Mouse (Mus musculus) ES-E14 (cell line): ENCODE results near the gene Amdhd2. TPM values are rescaled to one million over a fixed set of nuclear protein-coding genes. Genes with fewer than 3 reads are reported as not detected.
A peak's percentile ranks its signal among the peaks of the same experiment; 100 is the strongest.

ENCODE experiments used
- DNase-seq: peaks from one replicate; pipeline ENCODE4 v3.0.0-alpha.2; 2013; ENCODE audit warnings: low read depth, low spot score
- H3K27ac ChIP-seq: 2 replicates; pipeline ENCODE4 v1.5.1; 2012; ENCODE audit warnings: low read depth, mild to moderate bottlenecking, low read length, moderate library complexity, mixed read lengths; ENCODE audit not compliant: poor library complexity, insufficient read depth, severe bottlenecking
- H3K36me3 ChIP-seq: 2 replicates; pipeline ENCODE4 v1.6.1; 2012; ENCODE audit warnings: mild to moderate bottlenecking, low read length, moderate library complexity, mixed read lengths; ENCODE audit not compliant: control insufficient read depth, poor library complexity, insufficient read depth, severe bottlenecking
- H3K4me1 ChIP-seq, 2 experiments: fragments of 150-350 bp in 1 of 2; sonication (generic) in 1 of 2; 2 replicates each; pipeline ENCODE4 v1.6.1; 2012; ENCODE audit warnings: low read length in 2 of 2, mild to moderate bottlenecking in 1 of 2, mixed read lengths in 1 of 2; ENCODE audit not compliant: control insufficient read depth in 2 of 2, insufficient read depth in 2 of 2, poor library complexity in 1 of 2
- H3K4me3 ChIP-seq, 2 experiments: fragments of 150-350 bp in 1 of 2; sonication (generic) in 1 of 2; 2 replicates each; pipeline ENCODE4 v1.5.1; 2012; ENCODE audit warnings: low read length in 2 of 2, low read depth in 1 of 2, mild to moderate bottlenecking in 1 of 2, mixed read lengths in 1 of 2; ENCODE audit not compliant: insufficient read depth in 1 of 2, poor library complexity in 1 of 2, severe bottlenecking in 1 of 2
- H3K9ac ChIP-seq: 2 replicates; pipeline ENCODE4 v1.6.1; 2012; ENCODE audit warnings: low read depth, mild to moderate bottlenecking, low read length, mixed read lengths; ENCODE audit not compliant: poor library complexity, insufficient read depth, severe bottlenecking
- H3K9me3 ChIP-seq: fragments of 150-350 bp; sonication (generic); 2 replicates; pipeline ENCODE4 v1.6.1; 2012; ENCODE audit warnings: low read depth, mild to moderate bottlenecking, low read length; ENCODE audit not compliant: control insufficient read depth, insufficient read depth
- CHD2 ChIP-seq: IDR thresholded peaks from 2 replicates; pipeline ENCODE4 v1.6.1; 2014; ENCODE audit warnings: mild to moderate bottlenecking, low read depth, low read length, inconsistent platforms
- HCFC1 ChIP-seq: IDR thresholded peaks from 2 replicates; pipeline ENCODE4 v1.6.1; 2012; ENCODE audit warnings: low read length, inconsistent platforms, borderline replicate concordance; ENCODE audit not compliant: insufficient read depth
- MAFK ChIP-seq: IDR thresholded peaks from 2 replicates; pipeline ENCODE4 v1.6.1; 2014; ENCODE audit warnings: mild to moderate bottlenecking, low read depth, low read length, inconsistent platforms; ENCODE audit not compliant: insufficient read depth
- ZC3H11A ChIP-seq: IDR thresholded peaks from 2 replicates; pipeline ENCODE4 v1.6.1; 2012; ENCODE audit warnings: low read depth, mild to moderate bottlenecking, inconsistent platforms, low read length, borderline replicate concordance
- ZNF384 ChIP-seq: IDR thresholded peaks from 2 replicates; pipeline ENCODE4 v1.6.1; 2012; ENCODE audit warnings: low read depth, low read length, inconsistent platforms
- in situ Hi-C, 2 experiments: fragments of 600-800 bp; cut with MboI; formaldehyde crosslinking; loops; one replicate each; pipeline ENCODE4 v1.15.1; 2025; ENCODE audit warnings: low sequenced_read_pairs in 2 of 2, inconsistent platforms in 1 of 2; ENCODE audit not compliant: unreplicated experiment in 2 of 2
- total RNA-seq: library from RNA; depleted of rRNA; stranded (reverse); fragments of 300-350 nt; gene quantifications from 2 replicates; pipeline ENCODE4 v1.2.3, GENCODE M21; 2012

The Amdhd2 gene
- total RNA-seq, 1 experiment = 28.5 TPM

DNA sequence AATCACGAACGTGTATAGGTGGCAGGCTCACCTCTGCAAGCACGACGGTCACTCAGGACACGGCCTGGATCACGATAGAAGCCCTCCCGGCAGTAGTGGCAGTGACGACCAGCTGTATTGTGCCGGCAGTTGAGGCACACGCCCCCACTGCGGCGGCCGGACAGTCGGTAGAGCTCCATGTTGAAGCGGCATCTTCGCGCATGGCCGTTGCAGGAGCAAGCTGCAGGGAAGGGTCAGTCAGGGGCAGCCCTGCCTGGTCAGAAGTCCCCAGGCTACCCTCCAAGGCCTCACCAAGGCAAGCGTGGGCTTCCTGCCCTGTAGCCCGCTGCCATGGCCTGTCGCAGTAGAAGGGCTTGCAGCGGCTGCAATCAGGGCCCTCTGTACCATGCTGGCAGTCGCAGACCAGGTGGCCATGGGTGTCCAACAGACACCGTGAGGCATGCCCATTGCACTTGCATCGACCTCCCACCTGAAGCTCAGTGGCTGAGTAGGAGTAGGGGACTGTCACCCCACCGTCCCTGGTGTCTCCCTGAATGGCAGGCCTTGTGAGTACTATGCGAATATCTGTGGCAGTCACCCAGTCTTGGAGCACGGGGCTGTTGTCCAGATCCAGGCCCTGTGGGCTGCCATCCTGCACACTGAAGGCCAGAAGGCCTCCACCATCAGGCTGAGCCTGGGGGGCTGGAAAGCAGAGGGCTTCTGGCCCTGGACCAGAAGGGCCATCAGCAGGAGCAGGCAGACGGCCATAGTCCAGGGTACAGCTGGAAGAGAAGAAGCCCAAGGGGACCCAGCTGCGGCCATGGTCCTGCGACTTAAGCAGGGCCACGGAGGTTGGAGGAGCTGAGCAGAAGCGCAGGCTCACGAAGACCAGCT lies 44.4 kb upstream of the Amdhd2 start:
- Histone ChIP-seq H3K9ac (no peak overlapping the region), H3K36me3 (no peaks in the 10 kb centered on the region), H3K9me3 (no peaks in the 10 kb centered on the region), H3K4me1 (peaks cover 9 to 38% of the 10 kb centered on the region in 2 experiments), H3K27ac (no peak overlapping the region), H3K4me3 (peak overlapping the region; percentile 44 to 57; a peak in 2 of 4 replicates)
- DNase-seq = no peak
- in situ Hi-C loops = no loop called here
- TF ChIP-seq HCFC1 (no peak), ZC3H11A (no peak), MAFK (no peak), ZNF384 (no peak), CHD2 (no peak)

DNA sequence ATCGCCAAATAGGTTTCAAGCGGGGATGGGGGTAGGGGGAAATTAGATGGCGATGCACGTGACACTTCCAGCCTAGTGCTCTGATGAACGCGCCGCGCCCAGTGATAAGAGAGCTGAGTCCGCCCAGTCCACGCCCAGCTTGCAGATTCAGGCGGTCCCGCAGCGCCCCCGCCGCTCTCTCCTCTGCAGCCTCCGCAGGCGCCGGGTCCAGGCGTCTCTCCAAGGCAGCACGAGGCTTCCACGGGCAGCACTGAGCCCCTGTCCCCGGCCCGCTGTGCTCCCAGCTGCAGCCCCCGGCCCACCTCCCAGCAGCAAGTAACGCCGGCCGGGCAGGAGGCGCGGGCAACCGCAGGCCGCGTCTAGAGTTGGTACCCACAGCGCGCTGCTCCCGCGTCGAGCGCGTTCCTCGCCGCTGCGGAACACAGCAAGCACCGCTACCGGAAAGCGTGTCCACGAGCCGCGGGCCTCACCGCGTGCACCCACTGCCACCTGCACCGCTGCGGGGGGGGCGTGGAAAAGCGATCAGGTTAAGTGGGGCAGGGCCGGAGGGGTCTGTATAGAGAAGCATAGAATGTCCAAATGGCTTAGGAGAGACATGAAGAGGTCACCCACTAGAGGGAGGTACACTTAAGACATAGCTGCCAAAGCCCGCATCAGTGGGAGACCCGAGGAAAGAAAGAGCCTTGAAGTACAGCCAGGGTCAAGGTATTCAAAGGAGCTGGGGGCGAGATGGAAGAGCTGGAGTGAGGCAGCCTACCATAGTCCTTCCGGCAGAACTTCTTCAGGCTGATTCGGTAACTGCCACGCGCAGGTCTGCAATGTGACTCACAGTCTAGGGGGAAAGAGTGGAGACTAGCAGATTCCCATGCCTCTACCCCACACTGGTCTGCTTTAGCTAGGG lies 43.1 kb upstream of the Amdhd2 start:
- peaks cover 12 to 42% of the 10 kb centered on the region in 2 experiments for H3K4me1 ChIP-seq
- no peak for DNase-seq

DNA sequence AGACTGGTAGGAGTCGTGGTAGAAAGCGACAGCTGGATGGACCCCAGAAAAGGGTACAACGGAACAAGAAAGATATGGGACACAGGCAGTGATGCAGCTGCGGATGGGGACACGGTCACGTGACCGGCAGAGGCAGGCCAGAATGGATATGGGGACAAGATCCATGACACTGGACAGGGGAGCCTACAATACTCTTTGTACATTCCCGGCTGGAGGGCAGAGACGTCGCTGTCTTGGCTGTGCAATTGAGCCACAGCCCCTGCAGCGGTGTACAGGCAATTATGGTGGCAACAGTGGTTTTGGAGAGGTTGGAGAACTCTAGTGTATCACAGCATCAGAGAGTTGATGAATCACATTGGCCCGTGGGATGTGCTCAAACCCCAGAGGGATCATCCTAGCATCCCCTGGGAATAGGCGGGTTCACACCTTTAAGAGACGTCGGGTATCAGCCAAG lies 42.4 kb upstream of the Amdhd2 start:
- TF ChIP-seq ZNF384 (no peak), MAFK (no peak), CHD2 (no peak), ZC3H11A (no peak), HCFC1 (no peak)

More for the DNA sequence above, 43.1 kb upstream of the Amdhd2 start:
- in situ Hi-C loops = no loop called here
- peak overlapping the region; percentile 71; the same call in 1 of the 2 replicates for H3K9ac ChIP-seq
- no peaks in the 10 kb centered on the region for H3K36me3 ChIP-seq
- H3K4me3 ChIP-seq = peak overlapping the region; percentile 55 to 82
- TF ChIP-seq ZC3H11A = no peak
- no peak for TF ChIP-seq HCFC1
- TF ChIP-seq ZNF384 = no peak
- no peak for TF ChIP-seq CHD2
- no peak for TF ChIP-seq MAFK
- H3K27ac ChIP-seq = no peak overlapping the region
- no peaks in the 10 kb centered on the region for H3K9me3 ChIP-seq

DNA sequence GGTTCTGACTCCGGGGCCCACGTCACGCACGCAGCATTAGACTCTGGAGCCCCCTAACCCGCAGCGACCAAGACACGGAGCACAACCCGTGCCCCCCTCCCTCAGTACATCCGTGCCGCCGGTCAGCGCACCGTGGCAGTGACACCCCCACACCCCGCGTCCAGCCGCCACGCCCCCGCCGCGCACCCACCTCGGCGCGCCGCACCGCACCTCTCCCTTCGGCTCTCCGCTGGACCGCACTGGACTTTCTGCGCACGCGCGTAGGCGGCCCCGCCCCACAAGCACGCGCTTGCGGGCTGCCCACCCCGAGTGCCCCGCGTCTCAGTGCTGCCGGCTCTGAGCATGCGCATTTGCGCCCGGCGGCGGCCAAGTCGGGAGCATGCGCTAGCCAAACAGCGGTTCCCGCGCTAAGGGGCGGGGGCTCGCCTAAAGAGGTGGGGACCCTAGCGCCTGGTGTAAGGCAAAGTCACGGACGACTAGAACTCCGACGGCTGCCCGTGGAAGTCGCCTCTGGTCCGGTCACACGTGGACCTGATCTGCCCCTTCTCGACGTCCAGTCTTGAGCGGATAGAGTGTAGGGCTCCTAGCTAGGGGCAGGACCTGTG lies 41.8 kb upstream of the Amdhd2 start, which contains the start of gene Tbc1d24:
Gene Tbc1d24, minus strand, starts transcription at position 279 of the 605 bp plus-strand sequence.
- Histone ChIP-seq H3K27ac (no peak within 1 kb of the TSS), H3K4me3 (peak within 1 kb of the TSS; percentile 75 to 82), H3K9ac (peak within 1 kb of the TSS; percentile 74), H3K9me3 (no peaks in the 10 kb centered on the region), H3K4me1 (peaks cover 12 to 36% of the 10 kb centered on the region in 2 experiments), H3K36me3 (no peaks in the 10 kb centered on the region)
- peak; percentile 88 for DNase-seq
- in situ Hi-C loops = no loop called here
- TF ChIP-seq ZNF384 (no peak), HCFC1 (no peak), MAFK (no peak), ZC3H11A (no peak), CHD2 (no peak)

More for the DNA sequence above, 42.4 kb upstream of the Amdhd2 start:
- DNase-seq = no peak
- in situ Hi-C loops = no loop called here
- Histone ChIP-seq H3K27ac (no peak overlapping the region), H3K9ac (peak overlapping the region; percentile 71), H3K4me3 (peak overlapping the region; percentile 75 to 82), H3K36me3 (no peaks in the 10 kb centered on the region), H3K9me3 (no peaks in the 10 kb centered on the region), H3K4me1 (peaks cover 12 to 37% of the 10 kb centered on the region in 2 experiments)
